ENCODE assay signal across 10 mouse cellular contexts in the genomic region with DNA sequence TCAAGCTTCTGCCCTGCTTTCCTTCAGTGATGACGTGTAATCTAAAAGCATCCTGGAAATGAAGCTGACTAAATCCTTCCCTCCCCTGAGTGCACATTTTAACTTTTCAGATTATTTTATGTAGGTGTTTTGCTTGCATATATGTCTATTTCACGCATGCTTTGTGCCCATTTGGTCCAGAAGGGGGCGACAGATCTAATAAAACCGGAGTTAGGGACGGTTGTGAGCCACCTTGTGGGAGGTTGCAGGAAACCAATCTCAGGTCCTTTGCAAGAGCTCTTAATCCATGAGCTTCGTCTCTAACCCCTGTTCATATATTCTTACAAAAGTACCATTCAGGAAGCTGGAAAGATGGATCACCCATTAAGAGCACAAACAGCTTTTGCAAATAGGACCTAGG. TPM values are rescaled to one million over a fixed set of nuclear protein-coding genes. Genes with fewer than 3 reads are reported as not detected.
DNase-seq lines count a peak whose midpoint lies in the region; ATAC-seq and TF ChIP-seq lines count a peak whose summit lies in the region.
"Had no signal": no experiment of that assay in that cellular context is flagged by ENCODE, and none has a peak within 500 bp of the region (broad histone marks: within the 10 kb centered on the region; RNA-seq: fewer than 3 reads in every experiment).

No protein-coding gene starts in this region.

- peak; percentile 76 for TF ChIP-seq CTCF in heart, postnatal 0 days (IDR thresholded peaks at IDR 0.05; ENCODE audit: low read depth)

- H3K27ac ChIP-seq in heart, postnatal 0 days (ENCODE audit: low read depth), result no peak overlapping the region
- no peak overlapping the region for H3K27ac ChIP-seq in limb, embryonic 11.5 days (replicated peaks; ENCODE audit: low read depth, low read length)
- H3K27ac ChIP-seq: embryonic facial prominence, embryonic 15.5 days; liver, embryonic 15.5 days had no signal

- 39% methylated on average over 6 of the region's 6 CpGs for WGBS in heart, postnatal 0 days
- 23% methylated on average over 6 of the region's 6 CpGs for WGBS in limb, embryonic 11.5 days

- H3K4me2 ChIP-seq in heart, postnatal 0 days (ENCODE audit: low read depth, low read length), result no peak overlapping the region
- no peak overlapping the region for H3K4me2 ChIP-seq in limb, embryonic 11.5 days (ENCODE audit: low read depth, severe bottlenecking)

- 0 out of 2 replicates have a peak, but pooled peaks cover 3% of the 10 kb centered on the region for H3K9me3 ChIP-seq in heart, postnatal 0 days (replicated peaks; ENCODE audit: control insufficient read depth, low read length)
- no peaks in the 10 kb centered on the region for H3K9me3 ChIP-seq in limb, embryonic 11.5 days (ENCODE audit: control insufficient read depth, low read length)
- H3K9me3 ChIP-seq: embryonic facial prominence, embryonic 15.5 days; liver, embryonic 15.5 days had no signal

- DNase-seq in heart, postnatal 0 days (ENCODE audit: low spot score), result no peak
- DNase-seq in heart, adult 11 months, result no peak
- peak; percentile 36 to 47 for DNase-seq in right cerebral cortex, postnatal 10 days (ENCODE audit: low spot score in 2 of 2)
- no peak for DNase-seq in right cerebral cortex, postnatal 25 days
- DNase-seq in c-Kit-positive CD71-negative TER-119-negative erythroid progenitor cells, embryonic 14.5 days (ENCODE audit: low read depth), result peak; percentile 80
- peak; percentile 76 for DNase-seq in limb, embryonic 11.5 days (ENCODE audit: low spot score)
- DNase-seq in spleen, postnatal 36 days (ENCODE audit: low spot score in 2 of 2), result peak; percentile 4 to 16

- ATAC-seq in heart, postnatal 0 days (ENCODE audit: insufficient read depth, low read depth), result no peak
- no peak for ATAC-seq in limb, embryonic 11.5 days (ENCODE audit: insufficient number of reproducible peaks, low FRiP score, low TSS enrichment, low read depth)
- ATAC-seq in inflammation-experienced regulatory T-cells, adult 6 months, result no peak

- no peak overlapping the region for H3K4me3 ChIP-seq in heart, postnatal 0 days (ENCODE audit: low read depth, low read length)
- H3K4me3 ChIP-seq in limb, embryonic 11.5 days (ENCODE audit: low read depth, low read length), result no peak overlapping the region
- H3K4me3 ChIP-seq: liver, embryonic 15.5 days had no signal

- no peaks in the 10 kb centered on the region for H3K27me3 ChIP-seq in heart, postnatal 0 days (ENCODE audit: control insufficient read depth, insufficient read depth, low read length)
- no peaks in the 10 kb centered on the region for H3K27me3 ChIP-seq in limb, embryonic 11.5 days (ENCODE audit: control insufficient read depth, insufficient read depth, low read length)
- H3K27me3 ChIP-seq: embryonic facial prominence, embryonic 15.5 days had no signal

- TF ChIP-seq EP300 in heart, postnatal 0 days (IDR thresholded peaks at IDR 0.05; ENCODE audit: low read depth), result no peak

- H3K36me3 ChIP-seq in heart, postnatal 0 days (replicated peaks; ENCODE audit: control insufficient read depth, insufficient read depth, low read length), result no peaks in the 10 kb centered on the region
- H3K36me3 ChIP-seq in limb, embryonic 11.5 days (ENCODE audit: control insufficient read depth, insufficient read depth, low read length), result no peaks in the 10 kb centered on the region
- H3K36me3 ChIP-seq: embryonic facial prominence, embryonic 15.5 days; liver, embryonic 15.5 days had no signal

- H3K4me1 ChIP-seq in heart, postnatal 0 days (ENCODE audit: control insufficient read depth, insufficient read depth), result no peaks in the 10 kb centered on the region
- no peaks in the 10 kb centered on the region for H3K4me1 ChIP-seq in limb, embryonic 11.5 days (ENCODE audit: control insufficient read depth, insufficient read depth, low read length)

- H3K9ac ChIP-seq in heart, postnatal 0 days (replicated peaks; ENCODE audit: low read depth, low read length), result no peak overlapping the region
- H3K9ac ChIP-seq in limb, embryonic 11.5 days (ENCODE audit: low read length), result no peak overlapping the region
- H3K9ac ChIP-seq: embryonic facial prominence, embryonic 15.5 days; liver, embryonic 15.5 days had no signal

RNA-seq across cellular contexts. Expression of a gene that starts 1.6 kb away (rescaled TPM):
- total RNA-seq in heart, postnatal 0 days (2014; rRNA removed; ENCODE audit: low replicate concordance), result not detected in 2 replicates
- polyA plus RNA-seq in heart, postnatal 0 days (2015; fragmentation: Nextera tagmentation; extraction: Ambion mirVana), result 0.21 and 0.33 TPM in 2 replicates
- polyA plus RNA-seq in limb, embryonic 11.5 days (2014; fragmentation: Nextera tagmentation; extraction: Ambion mirVana), result 0.17 TPM in 2 replicates
- not detected for polyA plus RNA-seq in inflammation-experienced regulatory T-cells, adult 6 months (2017; shearing (Covaris generic))
- polyA plus RNA-seq: liver, embryonic 15.5 days had no signal

RNA-seq across cellular contexts. Expression of a gene that starts 25.0 kb away (rescaled TPM):
- 9.6 and 14.9 TPM in 2 replicates for total RNA-seq in heart, postnatal 0 days (2014; rRNA removed; ENCODE audit: low replicate concordance)
- polyA plus RNA-seq in heart, postnatal 0 days (2015; fragmentation: Nextera tagmentation; extraction: Ambion mirVana), result 1.2 and 1.7 TPM in 2 replicates
- 0.07 and 0.14 TPM in 2 replicates for polyA plus RNA-seq in limb, embryonic 11.5 days (2014; fragmentation: Nextera tagmentation; extraction: Ambion mirVana)
- under 1 TPM in 1 of 3 experiments, not detected in 2; 0.26 TPM for polyA plus RNA-seq in inflammation-experienced regulatory T-cells, adult 6 months (2017; shearing (Covaris generic))
- polyA plus RNA-seq: liver, embryonic 15.5 days had no signal

RNA-seq across cellular contexts. Expression of a gene that starts 37.9 kb away (rescaled TPM):
- 14.0 and 29.0 TPM in 2 replicates for total RNA-seq in heart, postnatal 0 days (2014; rRNA removed; ENCODE audit: low replicate concordance)
- 5.4 and 6.5 TPM in 2 replicates for polyA plus RNA-seq in heart, postnatal 0 days (2015; fragmentation: Nextera tagmentation; extraction: Ambion mirVana)
- polyA plus RNA-seq in limb, embryonic 11.5 days (2014; fragmentation: Nextera tagmentation; extraction: Ambion mirVana), result 9.1 and 10.4 TPM in 2 replicates
- 10 to 100 TPM in 2 of 3 experiments, 1 to 10 TPM in 1; 5.7 to 17.9 (median 12.0) TPM for polyA plus RNA-seq in inflammation-experienced regulatory T-cells, adult 6 months (2017; shearing (Covaris generic))

Comparison
In these comparisons a context has a peak if more than half of its experiments do, and no peak if none do; other contexts are left out.
1. DNase-seq: peak in right cerebral cortex, postnatal 10 days (2 of 2), c-Kit-positive CD71-negative TER-119-negative erythroid progenitor cells, embryonic 14.5 days (single experiment), limb, embryonic 11.5 days (single experiment) and spleen, postnatal 36 days (2 of 2); none in heart, postnatal 0 days (single experiment), heart, adult 11 months (single experiment) and right cerebral cortex, postnatal 25 days (single experiment).